In the genomic region with DNA sequence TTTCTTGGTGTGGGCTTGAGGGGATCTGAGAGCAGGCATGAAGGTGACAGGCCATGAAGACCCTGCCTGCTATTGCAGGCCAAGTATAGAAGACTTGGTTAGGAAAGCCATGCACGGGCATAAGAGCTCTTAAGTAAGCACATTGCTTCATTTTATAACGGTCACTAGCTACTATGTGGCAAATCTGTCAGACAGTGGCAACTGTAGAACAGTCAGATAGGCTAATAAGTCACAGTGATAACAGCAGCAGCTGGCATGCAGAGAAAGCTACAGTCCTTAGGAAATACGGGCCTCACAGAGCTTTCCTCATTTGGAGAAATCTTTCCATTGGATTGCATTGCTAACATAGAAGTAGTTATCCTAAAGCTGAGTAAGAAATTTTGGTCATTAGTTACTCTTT, we compare ENCODE assay signal across 17 mouse cellular contexts.
A peak's percentile ranks its signal among the peaks of the same experiment; 100 is the strongest.
DNase-seq lines count a peak whose midpoint lies in the region; ATAC-seq lines count a peak whose summit lies in the region.
"Had no signal": no experiment of that assay in that cellular context is flagged by ENCODE, and none has a peak within 500 bp of the region (broad histone marks: within the 10 kb centered on the region; RNA-seq: fewer than 3 reads in every experiment).

No protein-coding gene starts in this region.

- ATAC-seq in heart, embryonic 15.5 days (replicated peaks; ENCODE audit: insufficient number of reproducible peaks, insufficient read depth, low FRiP score, low read depth), result no peak
- peak; percentile 27 to 64; a peak in 1 of 4 replicates for ATAC-seq in hematopoietic stem cell, adult 5-6 weeks (replicated peaks in 1 of 2; ENCODE audit: insufficient read depth in 1 of 2, low FRiP score in 2 of 2, low TSS enrichment in 1 of 2, low read depth in 1 of 2, poor library complexity in 2 of 2, severe bottlenecking in 2 of 2)
- ATAC-seq in megakaryocyte progenitor cell, adult 5-6 weeks (replicated peaks; ENCODE audit: poor library complexity), result peak; percentile 81
- ATAC-seq: forebrain, embryonic 13.5 days had no signal

- no peak overlapping the region for H3K4me3 ChIP-seq in heart, embryonic 15.5 days
- H3K4me3 ChIP-seq: forebrain, embryonic 13.5 days; limb, embryonic 15.5 days; neural tube, embryonic 13.5 days had no signal

- H3K27ac ChIP-seq in heart, embryonic 15.5 days, result peak overlapping the region; percentile 34; the same call in 1 of the 2 replicates
- H3K27ac ChIP-seq: forebrain, embryonic 13.5 days; limb, embryonic 15.5 days; neural tube, embryonic 13.5 days; stomach, postnatal 0 days had no signal

- H3K27me3 ChIP-seq in heart, embryonic 15.5 days, result no peaks in the 10 kb centered on the region
- H3K27me3 ChIP-seq: forebrain, embryonic 13.5 days; limb, embryonic 15.5 days; neural tube, embryonic 13.5 days had no signal

- peaks cover 52% of the 10 kb centered on the region for H3K4me1 ChIP-seq in heart, embryonic 15.5 days (replicated peaks)

- no peaks in the 10 kb centered on the region for H3K9me3 ChIP-seq in heart, embryonic 15.5 days (replicated peaks)
- H3K9me3 ChIP-seq: forebrain, embryonic 13.5 days; limb, embryonic 15.5 days; neural tube, embryonic 13.5 days had no signal

- no peaks in the 10 kb centered on the region for H3K36me3 ChIP-seq in heart, embryonic 15.5 days
- H3K36me3 ChIP-seq: limb, embryonic 15.5 days; neural tube, embryonic 13.5 days had no signal

- no peak overlapping the region for H3K4me2 ChIP-seq in heart, embryonic 15.5 days
- H3K4me2 ChIP-seq: forebrain, embryonic 13.5 days; limb, embryonic 15.5 days; midbrain, embryonic 11.5 days; neural tube, embryonic 13.5 days had no signal

- intact Hi-C loops in heart, postnatal 10 days (cut with DNase I), result no loop called here

- WGBS in heart, embryonic 15.5 days, result 27% methylated on average over 3 of the region's 3 CpGs

- H3K9ac ChIP-seq in heart, embryonic 15.5 days, result 0 out of 2 replicates have a peak overlapping the region, but pooled peaks have one; percentile 9
- H3K9ac ChIP-seq: forebrain, embryonic 13.5 days; limb, embryonic 15.5 days; neural tube, embryonic 13.5 days had no signal

- no peak for DNase-seq in heart, postnatal 10 days
- peak; percentile 24 for DNase-seq in MN1 (ENCODE audit: low spot score)
- no peak for DNase-seq in spleen, postnatal 10 days (ENCODE audit: low spot score in 2 of 2)
- DNase-seq in kidney, postnatal 25 days, result no peak
- DNase-seq: cerebellum, adult 11 months; cerebellum, postnatal 25 days; gastrocnemius, postnatal 36 days; right cerebral cortex, postnatal 14 days; thymus, postnatal 4 days had no signal
